Mouse (Mus musculus) small intestine, adult 2 months (tissue): ENCODE data around the gene Pawr.

Source experiments
- CTCF ChIP-seq: fragments of 200-500 bp; IDR thresholded peaks from 2 replicates; pipeline ENCODE4 v1.5.1; 2012; ENCODE audit warnings: low read depth, mild to moderate bottlenecking, control low read depth, inconsistent platforms, low read length, moderate library complexity, mixed read lengths; ENCODE audit not compliant: insufficient replicate concordance, insufficient read length; ENCODE audit errors: extremely low read depth
- POLR2A ChIP-seq: fragments of 200-500 bp; IDR thresholded peaks from 2 replicates; pipeline ENCODE4 v1.6.1; 2012; ENCODE audit warnings: low read depth, mild to moderate bottlenecking, control low read depth, inconsistent platforms, low read length, moderate library complexity

- TF ChIP-seq CTCF (no peak), POLR2A (no peak)
Observed at GRCm38 (mm10) chr10:108336581-108336980, 4.7 kb downstream of the Pawr start.
